Mouse (Mus musculus) MEL (cell line): Measurements from ENCODE around the gene Lancl2. TPM values are rescaled to one million over a fixed set of nuclear protein-coding genes. Genes with fewer than 3 reads are reported as not detected.

ENCODE experiments used
- DNase-seq: peaks from one replicate; pipeline ENCODE4 v3.0.0; 2011; ENCODE audit warnings: low read depth, low spot score
- H3K27ac ChIP-seq: 2 replicates; pipeline ENCODE4 v1.5.1; 2012; ENCODE audit warnings: low read depth, mild to moderate bottlenecking, control low read depth, low read length, moderate library complexity; ENCODE audit not compliant: control insufficient read depth
- H3K27me3 ChIP-seq, 2 experiments: fragments of 150-350 bp in 1 of 2; sonication (generic) in 1 of 2; 2 replicates each; pipeline ENCODE4 v1.6.1; 2012; ENCODE audit warnings: low read length in 2 of 2, mild to moderate bottlenecking in 2 of 2, improper control_type of control experiment in 1 of 2, moderate library complexity in 1 of 2; ENCODE audit not compliant: insufficient read depth in 2 of 2, control insufficient read depth in 1 of 2
- H3K36me3 ChIP-seq, 2 experiments: 2 replicates each; pipeline ENCODE4 v1.6.1; 2012 to 2014; ENCODE audit warnings: low read length in 2 of 2, improper control_type of control experiment in 1 of 2, inconsistent platforms in 1 of 2, mild to moderate bottlenecking in 1 of 2; ENCODE audit not compliant: insufficient read depth in 2 of 2, control insufficient read depth in 1 of 2
- H3K4me1 ChIP-seq, 2 experiments: fragments of 150-350 bp in 1 of 2; sonication (generic) in 1 of 2; 2 replicates each; pipeline ENCODE4 v1.6.1; 2012; ENCODE audit warnings: low read length in 2 of 2, improper control_type of control experiment in 1 of 2, mild to moderate bottlenecking in 1 of 2; ENCODE audit not compliant: insufficient read depth in 2 of 2, control insufficient read depth in 1 of 2
- H3K4me3 ChIP-seq, 2 experiments: fragments of 150-350 bp in 1 of 2; sonication (generic) in 1 of 2; 2 replicates each; pipeline ENCODE4 v1.5.1; 2012; ENCODE audit warnings: low read depth in 2 of 2, low read length in 2 of 2, mild to moderate bottlenecking in 2 of 2, moderate library complexity in 2 of 2, control low read depth in 1 of 2, improper control_type of control experiment in 1 of 2; ENCODE audit not compliant: control insufficient read depth in 1 of 2, insufficient read depth in 1 of 2
- H3K79me2 ChIP-seq: 2 replicates; pipeline ENCODE4 v1.6.1; 2012; ENCODE audit warnings: mild to moderate bottlenecking, low read length, moderate library complexity; ENCODE audit not compliant: control insufficient read depth, poor library complexity, insufficient read depth
- H3K9ac ChIP-seq: 2 replicates; pipeline ENCODE4 v1.6.1; 2012; ENCODE audit warnings: low read depth, mild to moderate bottlenecking, control low read depth, low read length, moderate library complexity; ENCODE audit not compliant: control insufficient read depth, poor library complexity, severe bottlenecking
- H3K9me3 ChIP-seq: fragments of 150-350 bp; sonication (generic); replicated peaks from 2 replicates; pipeline ENCODE4 v1.6.1; 2012; ENCODE audit warnings: mild to moderate bottlenecking, low read length, improper control_type of control experiment, moderate library complexity; ENCODE audit not compliant: insufficient read depth
- CHD1 ChIP-seq: IDR thresholded peaks from 2 replicates; pipeline ENCODE4 v1.6.1; 2012; ENCODE audit warnings: low read depth, mild to moderate bottlenecking, inconsistent platforms, low read length, improper control_type of control experiment
- CHD2 ChIP-seq: IDR thresholded peaks from 2 replicates; pipeline ENCODE4 v1.6.1; 2011; ENCODE audit warnings: low read length, improper control_type of control experiment
- ELF1 ChIP-seq: IDR thresholded peaks from 2 replicates; pipeline ENCODE4 v1.6.1; 2014; ENCODE audit warnings: low read depth, mild to moderate bottlenecking, inconsistent platforms, low read length, improper control_type of control experiment, moderate library complexity
- EP300 ChIP-seq, 2 experiments: IDR thresholded peaks; 2 replicates each; pipeline ENCODE4 v1.6.1; 2011; ENCODE audit warnings: improper control_type of control experiment in 2 of 2, low read length in 2 of 2, low read depth in 1 of 2, mild to moderate bottlenecking in 1 of 2
- ETS1 ChIP-seq: IDR thresholded peaks from 2 replicates; pipeline ENCODE4 v1.6.1; 2012; ENCODE audit warnings: low read depth, mild to moderate bottlenecking, inconsistent platforms, low read length, improper control_type of control experiment, moderate library complexity
- KAT2A ChIP-seq: conservative IDR thresholded peaks from 2 replicates; pipeline ENCODE4 v1.6.1; 2012; ENCODE audit warnings: low read depth, low read length, improper control_type of control experiment, inconsistent platforms
- MEF2A ChIP-seq: IDR thresholded peaks from 2 replicates; pipeline ENCODE4 v1.6.1; 2014; ENCODE audit warnings: low read depth, mild to moderate bottlenecking, inconsistent platforms, low read length, improper control_type of control experiment; ENCODE audit not compliant: poor library complexity, insufficient replicate concordance, severe bottlenecking; ENCODE audit errors: extremely low read depth
- MXI1 ChIP-seq: IDR thresholded peaks from 2 replicates; pipeline ENCODE4 v1.6.1; 2011; ENCODE audit warnings: mild to moderate bottlenecking, low read depth, low read length, improper control_type of control experiment
- MYC ChIP-seq: IDR thresholded peaks from 2 replicates; pipeline ENCODE4 v1.6.1; 2011; ENCODE audit warnings: low read depth, mild to moderate bottlenecking, low read length, improper control_type of control experiment, moderate library complexity
- POLR2A ChIP-seq, 2 experiments: IDR thresholded peaks; 2 replicates each; pipeline ENCODE4 v1.6.1; 2011 to 2012; ENCODE audit warnings: low read length in 2 of 2, mild to moderate bottlenecking in 2 of 2, control low read depth in 1 of 2, improper control_type of control experiment in 1 of 2, low read depth in 1 of 2, moderate library complexity in 1 of 2; ENCODE audit not compliant: control insufficient read depth in 1 of 2, insufficient read depth in 1 of 2, poor library complexity in 1 of 2
- POLR2AphosphoS2 ChIP-seq: IDR thresholded peaks from 2 replicates; pipeline ENCODE4 v1.6.1; 2011; ENCODE audit warnings: low read length, improper control_type of control experiment
- POLR2AphosphoS5 ChIP-seq: IDR thresholded peaks from 2 replicates; pipeline ENCODE4 v1.6.1; 2012; ENCODE audit warnings: low read depth, borderline replicate concordance, mild to moderate bottlenecking, inconsistent platforms, low read length, moderate library complexity, mixed read lengths
- SIN3A ChIP-seq: IDR thresholded peaks from 2 replicates; pipeline ENCODE4 v1.6.1; 2012; ENCODE audit warnings: low read length, improper control_type of control experiment, inconsistent platforms
- SMC3 ChIP-seq: IDR thresholded peaks from 2 replicates; pipeline ENCODE4 v1.6.1; 2011; ENCODE audit warnings: low read depth, low read length, improper control_type of control experiment
- TAL1 ChIP-seq: IDR thresholded peaks from 2 replicates; pipeline ENCODE4 v1.6.1; 2012; ENCODE audit warnings: mild to moderate bottlenecking, inconsistent platforms, low read length, moderate library complexity, mixed read lengths
- TBP ChIP-seq: IDR thresholded peaks from 2 replicates; pipeline ENCODE4 v1.8.0; 2011; ENCODE audit warnings: low read depth, low read length, improper control_type of control experiment
- TCF12 ChIP-seq: IDR thresholded peaks from 2 replicates; pipeline ENCODE4 v1.6.1; 2014; ENCODE audit warnings: low read depth, mild to moderate bottlenecking, inconsistent platforms, low read length, improper control_type of control experiment, moderate library complexity
- UBTF ChIP-seq: IDR thresholded peaks from 2 replicates; pipeline ENCODE4 v1.6.1; 2012; ENCODE audit warnings: low read depth, mild to moderate bottlenecking, inconsistent platforms, low read length, improper control_type of control experiment, moderate library complexity, borderline replicate concordance; ENCODE audit not compliant: insufficient read depth
- USF1 ChIP-seq: IDR thresholded peaks from 2 replicates; pipeline ENCODE4 v1.6.1; 2014; ENCODE audit warnings: low read depth, mild to moderate bottlenecking, inconsistent platforms, low read length, improper control_type of control experiment, moderate library complexity
- ZC3H11A ChIP-seq: IDR thresholded peaks from 2 replicates; pipeline ENCODE4 v1.6.1; 2012; ENCODE audit warnings: low read depth, mild to moderate bottlenecking, inconsistent platforms, low read length, improper control_type of control experiment
- ZMIZ1 ChIP-seq: IDR thresholded peaks from 2 replicates; pipeline ENCODE4 v1.6.1; 2012; ENCODE audit warnings: low read depth, mild to moderate bottlenecking, inconsistent platforms, low read length, improper control_type of control experiment, moderate library complexity
- ZNF384 ChIP-seq: IDR thresholded peaks from 2 replicates; pipeline ENCODE4 v1.6.1; 2012; ENCODE audit warnings: low read depth, mild to moderate bottlenecking, inconsistent platforms, low read length, improper control_type of control experiment
- polyA plus RNA-seq, 2 experiments: library from polyadenylated mRNA; stranded (reverse) in 1 of 2; unstranded in 1 of 2; fragments of >175 nt in 1 of 2; fragments of >200 nt in 1 of 2; gene quantifications; 2 replicates each; pipeline versions ENCODE4 v1.2.1 to v1.2.4; 2012; ENCODE audit warnings: low replicate concordance in 2 of 2, low read depth in 1 of 2; ENCODE audit not compliant: insufficient read length in 2 of 2, insufficient read depth in 1 of 2, missing spikeins in 1 of 2
- total RNA-seq: library from RNA; depleted of rRNA; stranded (reverse); fragments of 300-350 nt; gene quantifications from 2 replicates; pipeline ENCODE4 v1.2.3, GENCODE M21; 2012

Gene Lancl2
- total and polyA plus RNA-seq, 3 experiments: 17.7 to 19.6 TPM; not detected in 1

DNA sequence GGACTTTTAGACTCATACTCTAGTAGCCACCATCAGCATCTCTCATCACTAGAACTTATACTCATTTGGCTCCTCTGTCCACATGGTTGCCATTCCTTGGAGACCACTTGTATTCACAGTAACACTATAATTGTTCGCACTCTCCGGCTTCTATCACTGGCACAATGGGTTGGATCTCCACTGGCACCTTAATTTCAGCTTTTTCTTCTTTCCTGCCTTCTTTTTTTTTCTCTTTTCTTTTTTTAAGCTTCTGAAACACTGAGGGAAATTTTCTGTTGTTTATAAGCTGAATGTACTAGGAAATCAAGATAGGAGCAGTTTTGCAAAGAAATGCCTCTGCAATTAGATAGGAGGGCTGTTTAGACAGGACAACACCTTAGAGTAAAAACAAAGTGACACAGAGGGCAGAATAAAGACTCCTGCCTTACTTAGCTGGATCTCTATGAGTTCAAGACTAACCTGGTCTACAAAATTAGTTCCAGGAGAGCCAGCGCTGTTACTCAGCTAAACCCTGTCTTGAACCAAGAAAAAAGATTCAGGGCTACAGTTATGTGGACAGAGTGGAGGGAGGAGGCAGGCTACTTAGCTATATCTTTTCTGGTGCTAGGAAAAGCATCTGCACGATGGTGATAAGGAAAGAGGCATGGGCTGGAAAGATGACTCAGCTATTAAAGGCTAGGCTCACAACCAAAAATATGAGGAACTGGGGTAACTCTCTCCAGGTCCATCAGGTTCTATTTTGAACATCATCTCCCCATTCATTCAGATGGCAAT is 42.8 kb downstream of the Lancl2 start (continued):
- TF ChIP-seq POLR2AphosphoS5 (no peak), MYC (peak; percentile 76), ELF1 (no peak), ZNF384 (peak; percentile 56), USF1 (no peak), CHD2 (peak; percentile 31), ZMIZ1 (no peak), MXI1 (peak; percentile 85), TAL1 (peak; percentile 99), CHD1 (peak; percentile 51; the same call in 1 of the 2 replicates), ETS1 (peak; percentile 96), MEF2A (peak; percentile 53; the same call in 1 of the 2 replicates), KAT2A (no peak), ZC3H11A (no peak), EP300 (IDR thresholded peaks at IDR 0.05; ENCODE audit: low read depth in 1 of 2, low read length in 2 of 2) (peak; percentile 96 to 100), UBTF (no peak), POLR2A (IDR thresholded peaks at IDR 0.05; ENCODE audit: control insufficient read depth in 1 of 2, insufficient read depth in 1 of 2, low read depth in 1 of 2, low read length in 2 of 2, poor library complexity in 1 of 2) (no peak), SMC3 (no peak), SIN3A (peak; percentile 83), POLR2AphosphoS2 (no peak; the same call in 1 of the 2 replicates)

GRCm38 (mm10) chr6:57745748-57746129 is 43.4 kb downstream of the Lancl2 start:
- DNase-seq: no peak
- peak overlapping the region; percentile 97 for H3K27ac ChIP-seq
- TF ChIP-seq TCF12: no peak
- TF ChIP-seq TBP: peak; percentile 18; the same call in 1 of the 2 replicates
- H3K9me3 ChIP-seq: no peaks in the 10 kb centered on the region
- peak overlapping the region; percentile 26 for H3K9ac ChIP-seq
- peaks cover 0 to 26% of the 10 kb centered on the region in 2 experiments; a peak in 2 of 4 replicates for H3K36me3 ChIP-seq
- H3K4me1 ChIP-seq: peaks cover 20 to 22% of the 10 kb centered on the region in 2 experiments
- H3K4me3 ChIP-seq: 0 out of 4 replicates have a peak overlapping the region, but pooled peaks of 1 of the 2 experiments have one; percentile 14
- no peaks in the 10 kb centered on the region for H3K27me3 ChIP-seq
- H3K79me2 ChIP-seq: no peaks in the 10 kb centered on the region
